Mouse (Mus musculus): ENCODE results near the gene Tenm3. TPM values are rescaled to one million over a fixed set of nuclear protein-coding genes. Genes with fewer than 3 reads are reported as not detected.

The Tenm3 gene
- polyA plus RNA-seq, 1 experiment from 2014 or later: 16.4 TPM

GRCm38 (mm10) chr8:48728833-48729690 is 114.7 kb downstream of the Tenm3 start:
- Histone ChIP-seq H3K4me1 (replicated peaks) (no peaks in the 10 kb centered on the region), H3K4me3 (replicated peaks) (no peak overlapping the region), H3K4me2 (replicated peaks) (no peak overlapping the region), H3K27me3 (replicated peaks) (no peaks in the 10 kb centered on the region), H3K9ac (no peak overlapping the region), H3K27ac (no peak overlapping the region), H3K36me3 (no peaks in the 10 kb centered on the region), H3K9me3 (no peaks in the 10 kb centered on the region)
- 90% methylated on average over 21 of the region's 21 CpGs for WGBS
- ATAC-seq: no peak

GRCm38 (mm10) chr8:48728006-48728405 is 115.7 kb downstream of the Tenm3 start:
- no peak overlapping the region for H3K27ac ChIP-seq
- H3K4me1 ChIP-seq (replicated peaks): no peaks in the 10 kb centered on the region
- H3K9ac ChIP-seq: no peak overlapping the region
- no peaks in the 10 kb centered on the region for H3K27me3 ChIP-seq (replicated peaks)
- no peak for ATAC-seq
- H3K9me3 ChIP-seq: no peaks in the 10 kb centered on the region
- 97% methylated on average over 6 of the region's 6 CpGs for WGBS
- H3K36me3 ChIP-seq: no peaks in the 10 kb centered on the region
- H3K4me3 ChIP-seq (replicated peaks): no peak overlapping the region
- no peak overlapping the region for H3K4me2 ChIP-seq (replicated peaks)

GRCm38 (mm10) chr8:48722744-48723143 is 121.0 kb downstream of the Tenm3 start:
- H3K9me3 ChIP-seq: no peaks in the 10 kb centered on the region
- no peaks in the 10 kb centered on the region for H3K36me3 ChIP-seq
- H3K4me3 ChIP-seq (replicated peaks): no peak overlapping the region
- H3K27ac ChIP-seq: no peak overlapping the region
- 77% methylated on average over 14 of the region's 14 CpGs for WGBS
- H3K4me2 ChIP-seq (replicated peaks): no peak overlapping the region
- H3K27me3 ChIP-seq (replicated peaks): no peaks in the 10 kb centered on the region
- no peak overlapping the region for H3K9ac ChIP-seq
- H3K4me1 ChIP-seq (replicated peaks): no peaks in the 10 kb centered on the region
- no peak for ATAC-seq

GRCm38 (mm10) chr8:48722318-48722717 is 121.4 kb downstream of the Tenm3 start:
- Histone ChIP-seq H3K4me3 (replicated peaks) (no peak overlapping the region), H3K9ac (no peak overlapping the region), H3K4me2 (replicated peaks) (no peak overlapping the region), H3K27me3 (replicated peaks) (no peaks in the 10 kb centered on the region), H3K36me3 (no peaks in the 10 kb centered on the region), H3K9me3 (no peaks in the 10 kb centered on the region), H3K27ac (no peak overlapping the region), H3K4me1 (replicated peaks) (no peaks in the 10 kb centered on the region)
- no peak for ATAC-seq
- WGBS: 86% methylated on average over 7 of the region's 7 CpGs

GRCm38 (mm10) chr8:48721376-48721775 is 122.4 kb downstream of the Tenm3 start:
- 92% methylated on average over 12 of the region's 12 CpGs for WGBS
- H3K27ac ChIP-seq: no peak overlapping the region
- H3K27me3 ChIP-seq (replicated peaks): no peaks in the 10 kb centered on the region
- no peaks in the 10 kb centered on the region for H3K36me3 ChIP-seq
- no peak overlapping the region for H3K9ac ChIP-seq
- no peak overlapping the region for H3K4me3 ChIP-seq (replicated peaks)
- no peaks in the 10 kb centered on the region for H3K9me3 ChIP-seq
- H3K4me2 ChIP-seq (replicated peaks): no peak overlapping the region
- no peaks in the 10 kb centered on the region for H3K4me1 ChIP-seq (replicated peaks)
- no peak for ATAC-seq

GRCm38 (mm10) chr8:48715616-48716015 is 128.1 kb downstream of the Tenm3 start:
- H3K9ac ChIP-seq: no peak overlapping the region
- no peaks in the 10 kb centered on the region for H3K4me1 ChIP-seq (replicated peaks)
- H3K4me3 ChIP-seq (replicated peaks): no peak overlapping the region
- H3K4me2 ChIP-seq (replicated peaks): no peak overlapping the region
- 80% methylated on average over 9 of the region's 9 CpGs for WGBS
- H3K27me3 ChIP-seq (replicated peaks): no peaks in the 10 kb centered on the region
- no peaks in the 10 kb centered on the region; the same call in 1 of the 2 replicates for H3K9me3 ChIP-seq
- H3K27ac ChIP-seq: no peak overlapping the region
- no peak for ATAC-seq
- no peaks in the 10 kb centered on the region for H3K36me3 ChIP-seq

GRCm38 (mm10) chr8:48706666-48707065 is 137.1 kb downstream of the Tenm3 start:
- H3K9me3 ChIP-seq: no peaks in the 10 kb centered on the region; the same call in 1 of the 2 replicates
- no peak for ATAC-seq
- no peak overlapping the region for H3K4me3 ChIP-seq (replicated peaks)
- no peak overlapping the region for H3K27ac ChIP-seq
- no peaks in the 10 kb centered on the region for H3K27me3 ChIP-seq (replicated peaks)
- H3K36me3 ChIP-seq: no peaks in the 10 kb centered on the region
- H3K4me2 ChIP-seq (replicated peaks): no peak overlapping the region
- H3K9ac ChIP-seq: no peak overlapping the region
- WGBS: 92% methylated on average over 6 of the region's 6 CpGs
- H3K4me1 ChIP-seq (replicated peaks): no peaks in the 10 kb centered on the region

- Histone ChIP-seq H3K4me1 (replicated peaks) (no peaks in the 10 kb centered on the region), H3K36me3 (no peaks in the 10 kb centered on the region), H3K9ac (no peak overlapping the region), H3K4me3 (replicated peaks) (no peak overlapping the region), H3K9me3 (no peaks in the 10 kb centered on the region; the same call in 1 of the 2 replicates), H3K4me2 (replicated peaks) (no peak overlapping the region), H3K27me3 (replicated peaks) (no peaks in the 10 kb centered on the region), H3K27ac (peak overlapping the region; percentile 27; the same call in 1 of the 2 replicates)
- WGBS: 80% methylated on average over 10 of the region's 10 CpGs
- no peak for ATAC-seq
These were observed 138.8 kb downstream of the Tenm3 start for GRCm38 (mm10) chr8:48704885-48705515.

- whole genome bisulfite sequencing: 55% methylated on average over 6 of the region's 6 CpGs
- Histone ChIP-seq H3K36me3 (no peaks in the 10 kb centered on the region), H3K9ac (no peak overlapping the region), H3K4me1 (replicated peaks) (no peaks in the 10 kb centered on the region), H3K27ac (peak overlapping the region; percentile 27; the same call in 1 of the 2 replicates), H3K27me3 (replicated peaks) (no peaks in the 10 kb centered on the region), H3K4me2 (replicated peaks) (no peak overlapping the region), H3K9me3 (no peaks in the 10 kb centered on the region; the same call in 1 of the 2 replicates), H3K4me3 (replicated peaks) (no peak overlapping the region)
- ATAC-seq: peak; percentile 67
These were observed 139.3 kb downstream of the Tenm3 start for GRCm38 (mm10) chr8:48704485-48704884.

- peaks cover 9% of the 10 kb centered on the region; the same call in 1 of the 2 replicates for H3K4me1 ChIP-seq (replicated peaks)
- H3K4me2 ChIP-seq (replicated peaks): no peak overlapping the region
- no peak overlapping the region for H3K27ac ChIP-seq
- H3K9ac ChIP-seq: no peak overlapping the region
- no peak for ATAC-seq
- H3K27me3 ChIP-seq (replicated peaks): no peaks in the 10 kb centered on the region
- 78% methylated on average over 10 of the region's 10 CpGs for WGBS
- no peaks in the 10 kb centered on the region for H3K9me3 ChIP-seq
- no peaks in the 10 kb centered on the region for H3K36me3 ChIP-seq
- H3K4me3 ChIP-seq (replicated peaks): no peak overlapping the region
These were observed 152.9 kb downstream of the Tenm3 start for GRCm38 (mm10) chr8:48690665-48691395.

GRCm38 (mm10) chr8:48688706-48689105 is 155.0 kb downstream of the Tenm3 start:
- ATAC-seq: peak; percentile 58
- no peak overlapping the region for H3K4me2 ChIP-seq (replicated peaks)
- H3K9ac ChIP-seq: no peak overlapping the region
- WGBS: 36% methylated on average over 4 of the region's 4 CpGs
- H3K4me3 ChIP-seq (replicated peaks): no peak overlapping the region
- no peaks in the 10 kb centered on the region for H3K36me3 ChIP-seq
- peaks cover 9% of the 10 kb centered on the region; the same call in 1 of the 2 replicates for H3K4me1 ChIP-seq (replicated peaks)
- no peaks in the 10 kb centered on the region for H3K9me3 ChIP-seq
- H3K27ac ChIP-seq: no peak overlapping the region; the same call in 1 of the 2 replicates
- no peaks in the 10 kb centered on the region for H3K27me3 ChIP-seq (replicated peaks)

- H3K9me3 ChIP-seq: no peaks in the 10 kb centered on the region
- peaks cover 9% of the 10 kb centered on the region; the same call in 1 of the 2 replicates for H3K4me1 ChIP-seq (replicated peaks)
- H3K9ac ChIP-seq: no peak overlapping the region
- H3K4me3 ChIP-seq (replicated peaks): no peak overlapping the region
- ATAC-seq: peak; percentile 81
- H3K4me2 ChIP-seq (replicated peaks): 0 out of 2 replicates have a peak overlapping the region, but pooled peaks have one; percentile 26
- no peaks in the 10 kb centered on the region for H3K27me3 ChIP-seq (replicated peaks)
- H3K27ac ChIP-seq: peak overlapping the region; percentile 32; the same call in 1 of the 2 replicates
- no peaks in the 10 kb centered on the region for H3K36me3 ChIP-seq
- 20% methylated on average over 9 of the region's 9 CpGs for whole genome bisulfite sequencing
These were observed 155.6 kb downstream of the Tenm3 start for GRCm38 (mm10) chr8:48688188-48688587.

Measured in intestine, embryonic 15.5 days (tissue).